Mouse (Mus musculus) testis, adult 2 months (tissue): ENCODE data around the gene Tuba1c. TPM values are rescaled to one million over a fixed set of nuclear protein-coding genes. Genes with fewer than 3 reads are reported as not detected.

Experiments
- H3K27ac ChIP-seq: fragments of 200-500 bp; 2 replicates; pipeline ENCODE4 v1.5.1; 2012; ENCODE audit warnings: low read depth, low read length; ENCODE audit not compliant: control insufficient read depth, insufficient read depth
- H3K27me3 ChIP-seq: fragments of 200-500 bp; 2 replicates; pipeline ENCODE4 v1.6.1; 2012; ENCODE audit warnings: mild to moderate bottlenecking, low read length, moderate library complexity; ENCODE audit not compliant: control insufficient read depth, insufficient read depth
- H3K36me3 ChIP-seq: fragments of 200-500 bp; 2 replicates; pipeline ENCODE4 v1.6.1; 2012; ENCODE audit warnings: mild to moderate bottlenecking, low read length; ENCODE audit not compliant: control insufficient read depth, insufficient read depth
- H3K4me1 ChIP-seq: fragments of 200-500 bp; 2 replicates; pipeline ENCODE4 v1.6.1; 2012; ENCODE audit warnings: low read length; ENCODE audit not compliant: control insufficient read depth, insufficient read depth
- H3K4me3 ChIP-seq: fragments of 200-500 bp; 2 replicates; pipeline ENCODE4 v1.5.1; 2012; ENCODE audit warnings: low read depth, mild to moderate bottlenecking, low read length, moderate library complexity, mixed read lengths; ENCODE audit not compliant: control insufficient read depth
- CTCF ChIP-seq: fragments of 200-500 bp; IDR thresholded peaks from 2 replicates; pipeline ENCODE4 v1.5.1; 2012; ENCODE audit warnings: low read depth, mild to moderate bottlenecking, inconsistent platforms, low read length, moderate library complexity; ENCODE audit not compliant: control insufficient read depth, insufficient read depth, insufficient replicate concordance
- POLR2A ChIP-seq: fragments of 200-500 bp; IDR thresholded peaks from 2 replicates; pipeline ENCODE4 v1.6.1; 2012; ENCODE audit warnings: low read depth, mild to moderate bottlenecking, inconsistent platforms, low read length, moderate library complexity; ENCODE audit not compliant: control insufficient read depth
- polyA plus RNA-seq: library from polyadenylated mRNA; depleted of rRNA; stranded (reverse); fragments of >200 nt; gene quantifications from 2 replicates; pipeline ENCODE4 v1.2.3, GENCODE M21; 2012

Gene Tuba1c
- polyA plus RNA-seq, 1 experiment: 227 TPM

DNA sequence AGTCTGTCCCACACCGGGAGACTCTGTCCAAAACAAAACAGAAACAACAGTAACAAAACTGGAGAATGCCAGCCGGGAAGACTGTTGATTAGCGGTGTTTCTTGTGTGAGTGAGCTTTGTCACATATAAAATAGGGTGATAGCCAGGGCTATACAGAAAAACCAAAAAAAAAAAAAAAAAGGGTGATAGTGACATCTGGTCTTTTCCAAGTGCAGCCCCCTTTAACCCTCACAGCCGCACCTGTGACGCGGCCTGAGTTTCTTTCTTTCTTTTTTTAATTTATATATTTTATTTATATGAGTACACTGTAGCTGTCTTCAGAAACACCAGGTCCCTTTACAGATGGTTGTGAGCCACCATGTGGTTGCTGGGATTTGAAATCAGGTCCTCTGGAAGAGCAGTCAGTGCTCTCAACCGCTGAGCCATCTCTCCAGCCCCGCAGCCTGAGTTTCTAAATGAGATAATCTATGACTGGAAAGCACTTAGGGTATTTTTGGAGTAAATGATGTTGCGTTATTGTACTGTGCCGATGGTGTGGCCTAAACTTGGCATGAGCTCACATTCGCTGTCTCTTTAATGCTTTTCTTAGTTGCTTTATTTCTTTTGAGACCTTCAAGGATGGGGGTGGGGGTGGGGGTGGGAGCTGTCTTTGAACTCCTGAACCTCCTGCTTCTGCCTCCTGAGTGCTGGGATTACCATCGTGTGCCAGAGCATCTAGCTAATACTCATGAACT, 43.5 kb upstream of the Tuba1c start:
- peak overlapping the region; percentile 90 for H3K4me3 ChIP-seq
- TF ChIP-seq CTCF: no peak
- no peak for TF ChIP-seq POLR2A
- H3K4me1 ChIP-seq: peaks cover 16% of the 10 kb centered on the region

DNA sequence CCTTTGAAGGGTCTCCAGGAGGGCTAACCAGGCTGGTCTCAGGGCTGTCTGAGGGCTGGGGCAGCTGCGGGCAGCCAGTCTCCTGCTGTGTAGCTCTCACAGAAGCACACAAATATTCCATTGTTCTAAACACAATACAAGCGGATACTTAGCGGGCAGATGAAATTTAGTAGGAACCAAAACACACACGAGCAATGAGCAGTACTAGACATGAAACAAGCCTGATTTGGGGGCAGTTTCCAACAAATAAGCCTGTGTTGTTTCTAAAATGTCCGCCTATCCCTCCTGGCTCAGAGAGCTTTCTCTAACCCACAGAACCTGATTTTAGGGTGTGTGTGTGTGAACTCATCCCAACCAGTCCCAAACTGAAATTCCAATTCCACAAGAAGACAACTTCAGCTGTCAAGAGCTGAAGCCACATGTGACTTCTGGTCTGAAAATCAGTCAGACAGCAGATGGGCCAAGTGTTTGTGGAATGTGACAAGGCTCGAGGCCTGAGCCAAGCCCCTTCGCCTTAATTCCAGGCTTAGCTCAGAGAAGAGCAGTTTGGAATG, 42.5 kb upstream of the Tuba1c start:
- 0 out of 2 replicates have a peak overlapping the region, but pooled peaks have one; percentile 25 for H3K4me3 ChIP-seq
- no peaks in the 10 kb centered on the region for H3K36me3 ChIP-seq
- TF ChIP-seq CTCF (no peak), POLR2A (no peak)
- peaks cover 24% of the 10 kb centered on the region for H3K4me1 ChIP-seq
- H3K27me3 ChIP-seq: no peaks in the 10 kb centered on the region
- H3K27ac ChIP-seq: peak overlapping the region; percentile 80

More for the DNA sequence above, 43.5 kb upstream of the Tuba1c start:
- Histone ChIP-seq H3K27ac (peak overlapping the region; percentile 99), H3K27me3 (no peaks in the 10 kb centered on the region), H3K36me3 (no peaks in the 10 kb centered on the region)

DNA sequence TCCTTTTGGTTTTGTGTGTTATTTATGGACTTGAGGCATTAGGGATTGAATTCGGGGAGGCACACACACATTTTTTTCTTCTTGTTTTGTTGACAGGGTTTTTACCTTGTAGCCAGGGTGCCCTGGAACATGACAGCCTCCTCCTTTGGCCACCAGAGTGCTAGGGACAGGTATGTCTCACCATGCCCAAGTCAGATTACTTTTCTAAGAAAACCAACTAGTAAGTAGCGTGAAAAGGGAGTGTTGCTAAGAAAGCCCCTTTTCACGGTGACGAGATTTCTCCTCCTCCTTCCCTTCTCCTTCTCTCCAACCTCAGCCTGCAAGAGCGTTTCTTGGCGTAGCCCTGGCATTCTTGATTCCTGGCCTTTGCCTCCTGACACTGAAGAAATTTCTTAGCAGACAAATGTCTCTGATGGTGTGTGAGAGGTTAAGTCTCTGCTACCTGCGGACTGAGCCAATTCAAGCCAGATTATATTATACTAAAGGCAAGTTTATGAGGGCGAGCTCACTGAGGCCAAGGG, 42.0 kb upstream of the Tuba1c start:
- Histone ChIP-seq H3K27me3 (no peaks in the 10 kb centered on the region), H3K4me3 (no peak overlapping the region), H3K4me1 (peaks cover 27% of the 10 kb centered on the region), H3K36me3 (no peaks in the 10 kb centered on the region), H3K27ac (peak overlapping the region; percentile 80)
- TF ChIP-seq CTCF: no peak

DNA sequence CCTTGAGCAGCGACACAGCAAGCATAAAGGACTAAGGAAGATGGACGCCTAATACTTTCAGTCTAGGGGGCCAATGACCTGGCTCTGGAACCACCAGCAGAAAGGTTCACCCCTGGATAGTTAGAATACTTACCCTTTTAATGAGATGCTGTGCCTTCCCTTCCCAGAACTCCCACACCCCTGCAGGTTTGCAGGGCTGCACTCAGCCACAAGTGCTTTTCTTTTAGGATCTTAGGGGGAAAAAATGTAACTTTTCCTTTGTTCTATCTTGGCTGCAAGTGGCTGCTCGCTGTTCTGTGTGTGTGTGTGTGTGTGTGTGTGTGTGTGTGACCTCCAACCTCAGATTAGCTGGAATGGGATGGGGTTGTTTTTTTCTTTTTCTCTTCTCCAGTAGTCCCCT, 40.9 kb upstream of the Tuba1c start:
- Histone ChIP-seq H3K27ac (peak overlapping the region; percentile 80), H3K36me3 (no peaks in the 10 kb centered on the region), H3K27me3 (no peaks in the 10 kb centered on the region), H3K4me1 (peaks cover 34% of the 10 kb centered on the region), H3K4me3 (no peak overlapping the region)
- TF ChIP-seq POLR2A (no peak), CTCF (no peak)

DNA sequence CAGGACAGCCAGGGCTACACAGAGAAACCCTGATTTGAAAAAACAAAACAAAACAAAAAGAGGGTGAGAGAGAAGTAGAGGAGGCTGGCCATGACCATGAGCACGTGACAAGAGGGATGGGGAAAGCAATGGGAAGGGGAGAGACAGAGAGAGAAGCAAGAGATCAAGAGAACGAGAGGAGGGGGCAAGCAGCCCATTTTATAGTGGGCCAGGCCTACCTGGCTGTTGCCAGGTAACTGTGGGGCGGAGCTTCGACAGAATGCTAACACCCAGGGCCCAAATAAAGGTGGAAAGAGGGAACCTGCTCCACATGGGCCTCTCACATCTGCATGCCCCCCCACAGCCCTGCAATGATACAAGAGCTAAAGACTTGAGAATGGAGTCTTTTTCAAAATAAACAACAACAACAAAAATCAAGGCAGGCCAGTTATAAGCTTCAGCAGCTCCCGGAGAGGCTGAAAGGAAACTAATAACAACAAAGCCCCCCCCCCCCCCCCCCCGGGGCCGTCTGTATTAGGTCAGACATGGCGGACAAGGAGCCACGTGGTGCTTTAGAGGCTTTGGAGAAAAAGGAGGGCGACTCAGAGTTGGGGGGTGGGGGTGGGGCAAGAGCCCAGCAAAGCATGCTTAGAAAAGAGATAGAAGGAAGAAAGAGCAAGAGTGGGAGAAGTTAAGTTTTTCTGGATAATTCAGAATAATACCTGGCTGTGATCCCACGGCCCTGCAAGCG, 39.8 kb upstream of the Tuba1c start:
- Histone ChIP-seq H3K27me3 (no peaks in the 10 kb centered on the region), H3K4me3 (no peak overlapping the region), H3K36me3 (no peaks in the 10 kb centered on the region), H3K4me1 (peaks cover 31% of the 10 kb centered on the region), H3K27ac (no peak overlapping the region; the same call in 1 of the 2 replicates)
- no peak for TF ChIP-seq CTCF
- no peak for TF ChIP-seq POLR2A

DNA sequence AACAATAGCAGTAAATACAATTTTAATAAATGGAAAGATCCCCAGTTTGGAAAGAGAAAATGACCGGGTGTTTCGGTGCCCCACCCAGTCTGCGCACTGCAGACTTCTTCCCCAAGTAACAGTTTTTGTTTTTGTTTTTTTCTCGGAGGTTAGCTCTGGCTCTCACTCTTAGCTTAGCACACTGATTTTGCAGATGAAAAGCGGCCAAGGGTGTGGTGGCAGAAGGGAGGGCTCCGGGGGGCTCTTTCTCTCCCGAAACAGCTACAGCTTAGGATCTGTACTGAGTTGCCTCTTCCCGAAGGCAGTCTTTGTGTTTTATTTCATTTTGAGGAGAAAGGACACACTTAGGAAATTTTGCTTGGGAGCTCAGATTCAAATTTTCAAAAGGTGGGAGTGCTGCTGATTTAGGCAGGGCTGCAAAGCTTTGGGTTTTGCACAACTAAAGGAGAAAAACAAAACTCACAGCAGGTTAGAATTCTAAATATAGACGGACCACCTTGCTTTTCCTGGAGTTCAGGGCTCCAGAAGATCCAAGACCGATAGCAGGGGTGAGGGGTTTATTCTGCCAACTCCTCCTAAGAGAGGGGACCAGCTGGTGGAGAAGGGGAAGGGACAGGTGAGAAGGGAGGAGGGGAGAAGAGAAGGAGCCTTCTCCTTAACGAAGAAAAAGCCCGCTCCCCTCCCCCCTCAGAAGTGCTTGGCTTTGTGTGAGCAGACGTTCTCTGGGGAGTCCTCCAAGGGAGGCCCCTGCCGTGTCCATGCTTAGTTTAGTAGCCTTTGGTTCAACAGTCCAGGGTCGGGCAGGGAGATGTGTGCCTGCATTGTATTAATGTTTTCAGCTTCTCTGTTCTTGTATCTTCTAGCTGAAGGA, 38.8 kb upstream of the Tuba1c start:
- Histone ChIP-seq H3K4me3 (no peak overlapping the region), H3K4me1 (peaks cover 31% of the 10 kb centered on the region), H3K27me3 (no peaks in the 10 kb centered on the region), H3K36me3 (no peaks in the 10 kb centered on the region), H3K27ac (peak overlapping the region; percentile 78)
- TF ChIP-seq CTCF (no peak), POLR2A (no peak)
